Mouse (Mus musculus) CD4-positive helper T cell, adult 2 months (primary cell): ENCODE data around the gene Lasp1.

Source experiments
- DNase-seq: peaks from one replicate; pipeline ENCODE4 v3.0.0-alpha.2; 2012; ENCODE audit warnings: low read depth, missing footprints, low spot score

Lasp1 gene

GRCm38 (mm10) chr11:97810970-97811369, 12.2 kb downstream of the Lasp1 start:
- DNase-seq = no peak

GRCm38 (mm10) chr11:97811569-97812362, 13.0 kb downstream of the Lasp1 start:
- DNase-seq = no peak

- no peak for DNase-seq
Observed at GRCm38 (mm10) chr11:97812491-97812921, 13.7 kb downstream of the Lasp1 start.

- no peak for DNase-seq
Observed at GRCm38 (mm10) chr11:97813085-97813484, 14.3 kb downstream of the Lasp1 start.

GRCm38 (mm10) chr11:97813746-97814515, 15.1 kb downstream of the Lasp1 start:
- DNase-seq = no peak

GRCm38 (mm10) chr11:97815736-97816135, 16.9 kb downstream of the Lasp1 start:
- DNase-seq = no peak

- no peak for DNase-seq
Observed at GRCm38 (mm10) chr11:97816176-97816575, 17.4 kb downstream of the Lasp1 start.

GRCm38 (mm10) chr11:97816916-97817315, 18.1 kb downstream of the Lasp1 start:
- no peak for DNase-seq

GRCm38 (mm10) chr11:97817379-97817778, 18.6 kb downstream of the Lasp1 start:
- DNase-seq = no peak

- DNase-seq = no peak
Observed at GRCm38 (mm10) chr11:97818003-97818402, 19.2 kb downstream of the Lasp1 start.

- no peak for DNase-seq
Observed at GRCm38 (mm10) chr11:97818571-97818970, 19.8 kb downstream of the Lasp1 start.

GRCm38 (mm10) chr11:97819102-97819501, 20.3 kb downstream of the Lasp1 start:
- DNase-seq = no peak

- no peak for DNase-seq
Observed at GRCm38 (mm10) chr11:97819923-97820322, 21.1 kb downstream of the Lasp1 start.

GRCm38 (mm10) chr11:97820840-97821239, 22.0 kb downstream of the Lasp1 start:
- peak; percentile 32 for DNase-seq

- DNase-seq = peak; percentile 76
Observed at GRCm38 (mm10) chr11:97821401-97822064, 22.7 kb downstream of the Lasp1 start.

GRCm38 (mm10) chr11:97822840-97823603, 24.2 kb downstream of the Lasp1 start:
- no peak for DNase-seq

- no peak for DNase-seq
Observed at GRCm38 (mm10) chr11:97824168-97824567, 25.4 kb downstream of the Lasp1 start.

- DNase-seq = no peak
Observed at GRCm38 (mm10) chr11:97824895-97825294, 26.1 kb downstream of the Lasp1 start.

GRCm38 (mm10) chr11:97825295-97825694, 26.5 kb downstream of the Lasp1 start:
- DNase-seq = peak; percentile 82

- peak; percentile 58 for DNase-seq
Observed at GRCm38 (mm10) chr11:97825971-97826370, 27.2 kb downstream of the Lasp1 start.

- DNase-seq = no peak
Observed at GRCm38 (mm10) chr11:97826414-97826813, 27.6 kb downstream of the Lasp1 start.
